Mouse (Mus musculus) left cerebral cortex, postnatal 14 days (tissue): ENCODE measurements at regions not wholly inside any gene's neighbourhood (a gene's known extent, or its start where the extent isn't known, plus 50 kb on each side); places are given as distances from the start of the nearest gene placed in this dataset.

ENCODE experiments used
- DNase-seq, 2 experiments: peaks; one replicate each; pipeline ENCODE4 v3.0.0; 2021 to 2022; ENCODE audit warnings: low spot score in 2 of 2, mixed read lengths in 1 of 2
- intact Hi-C: fragments of 180-260 bp; cut with DNase I; formaldehyde crosslinking; loops from one replicate; pipeline ENCODE4 v1.15.1; 2025

DNA sequence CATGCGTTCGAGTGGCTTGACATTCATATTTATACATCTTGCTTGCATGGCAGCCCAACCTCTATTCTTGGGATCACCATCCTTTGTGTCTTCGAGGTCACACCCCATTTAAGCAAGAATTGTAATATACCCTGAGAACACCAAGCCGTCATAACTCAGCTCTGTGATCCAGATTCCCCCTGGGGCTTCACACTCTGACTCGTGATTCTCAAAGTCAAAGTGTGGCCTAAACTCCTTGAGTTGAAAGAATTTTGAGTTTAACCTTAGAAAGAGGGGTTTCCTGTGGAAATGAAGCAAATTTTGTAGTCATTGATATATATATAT, 120.4 kb downstream of the Zbtb18 start:
- no peak for DNase-seq
- intact Hi-C loops, result no loop called here

DNA sequence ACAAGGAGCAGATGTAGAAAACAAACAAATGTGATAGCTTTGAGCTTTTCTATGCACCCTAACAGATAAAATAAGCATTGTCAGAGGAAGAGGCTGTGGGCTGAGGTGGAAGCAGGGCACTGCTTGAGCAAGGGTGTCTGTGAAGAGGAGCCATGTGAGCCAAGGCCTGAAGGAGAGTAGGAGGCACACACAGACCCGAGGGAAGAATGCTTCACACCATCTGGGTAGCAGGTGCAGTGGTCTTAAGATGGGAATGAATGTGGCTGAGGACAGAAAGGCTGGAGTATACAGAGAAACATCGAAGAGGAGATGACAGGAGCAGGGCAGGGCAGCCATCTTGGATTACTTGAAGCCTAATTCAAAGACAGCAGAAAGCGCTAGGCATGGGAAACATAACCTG, 123.5 kb downstream of the Zbtb18 start:
- no peak for DNase-seq
- intact Hi-C loops, result no loop called here

DNA sequence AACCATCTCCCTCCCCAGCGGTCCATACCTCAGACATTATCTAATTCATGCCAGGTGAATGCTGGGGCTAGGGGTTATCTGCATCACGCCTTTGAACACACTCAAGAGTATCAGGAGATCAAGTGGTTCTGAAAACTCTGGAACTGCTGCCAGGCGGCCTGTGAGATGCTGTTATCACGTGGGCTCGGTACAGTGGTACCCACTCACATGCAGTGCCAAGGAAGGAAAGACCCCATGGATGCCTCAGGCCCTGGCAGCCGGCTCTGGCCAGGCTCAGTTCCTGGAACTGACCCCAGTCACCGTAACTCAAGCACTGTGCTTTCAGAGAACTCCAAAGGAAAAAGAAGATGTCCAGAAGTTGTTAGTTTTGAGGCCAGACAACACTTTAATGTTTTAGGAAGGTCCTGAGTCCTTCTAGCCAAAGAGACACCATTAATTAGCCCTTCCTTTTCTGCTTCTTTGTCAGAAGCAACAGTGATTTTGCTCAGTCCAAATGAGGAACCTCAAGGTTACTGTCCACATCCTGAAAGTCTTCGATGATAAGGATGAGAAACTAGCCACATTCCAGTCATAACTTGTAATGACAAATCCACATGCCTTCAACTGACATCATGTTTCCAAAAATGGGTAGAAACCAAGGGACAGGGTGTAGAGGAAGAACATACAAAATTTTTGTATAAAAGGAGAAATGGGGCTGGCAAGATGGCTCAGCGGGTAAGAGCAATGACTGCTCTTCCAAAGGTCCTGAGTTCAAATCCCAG, 126.1 kb downstream of the Zbtb18 start:
- intact Hi-C loops, result no loop called here

DNA sequence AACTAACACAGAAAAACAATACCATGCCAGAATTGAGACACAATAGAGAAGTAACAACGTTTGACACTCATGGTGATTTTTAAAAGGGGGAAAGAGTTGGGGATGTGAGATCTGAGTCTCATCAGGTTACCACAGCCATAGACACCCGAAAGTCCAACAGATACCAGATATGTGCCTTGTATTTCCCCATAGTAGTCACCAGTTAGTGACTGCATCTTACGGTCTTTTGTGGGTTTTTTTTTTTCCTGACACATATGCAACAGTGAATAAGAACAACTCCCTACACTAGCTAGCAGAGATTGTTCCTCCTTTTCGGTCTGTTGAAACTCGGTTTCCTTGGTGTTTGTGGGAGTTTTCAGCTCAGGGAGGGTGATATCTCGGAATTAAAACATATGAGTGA, 127.4 kb downstream of the Zbtb18 start:
- intact Hi-C loops, result no loop called here
- no peak for DNase-seq

More for the DNA sequence above, 126.1 kb downstream of the Zbtb18 start:
- no peak for DNase-seq

DNA sequence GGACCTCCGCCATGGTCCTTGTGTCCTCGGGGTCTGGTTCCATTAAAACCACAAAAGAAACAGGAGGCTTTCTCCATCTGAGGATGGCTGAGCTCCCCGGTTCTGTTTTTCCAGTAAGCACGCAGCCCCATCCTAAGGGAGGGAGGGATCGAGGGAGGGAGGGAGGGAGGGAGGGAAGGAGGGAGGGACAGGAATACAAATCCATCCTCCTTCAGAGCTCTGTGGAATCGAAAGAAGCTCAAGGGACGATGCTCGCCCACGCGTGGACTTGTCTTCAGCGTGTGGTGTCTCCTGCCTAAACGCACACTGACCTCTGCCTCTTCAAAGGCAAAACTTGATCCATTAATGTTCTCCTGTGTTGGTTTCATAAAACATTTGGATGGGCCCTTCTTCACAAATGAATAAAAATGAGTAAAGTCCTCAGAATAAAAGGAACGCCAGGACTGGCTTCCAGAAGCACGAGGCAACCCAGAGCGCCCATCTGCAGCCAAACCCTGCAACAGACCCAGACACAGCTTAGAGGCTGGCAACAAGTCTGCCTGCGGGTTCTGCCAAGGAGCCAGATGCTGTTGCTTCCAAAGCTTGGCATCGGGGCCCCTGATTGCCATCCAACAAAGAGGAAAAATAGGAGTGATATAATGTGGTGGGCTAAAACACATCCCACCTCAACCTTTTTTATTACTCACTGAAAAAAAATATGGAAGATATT, 131.0 kb downstream of the Zbtb18 start:
- intact Hi-C loops, result loop anchor here (2.0 to 5.0 kb wide), 3 partner anchors 116 to 590 kb away; partner anchors contain the start of gene Zbtb18
- peak; percentile 70 to 84 for DNase-seq

DNA sequence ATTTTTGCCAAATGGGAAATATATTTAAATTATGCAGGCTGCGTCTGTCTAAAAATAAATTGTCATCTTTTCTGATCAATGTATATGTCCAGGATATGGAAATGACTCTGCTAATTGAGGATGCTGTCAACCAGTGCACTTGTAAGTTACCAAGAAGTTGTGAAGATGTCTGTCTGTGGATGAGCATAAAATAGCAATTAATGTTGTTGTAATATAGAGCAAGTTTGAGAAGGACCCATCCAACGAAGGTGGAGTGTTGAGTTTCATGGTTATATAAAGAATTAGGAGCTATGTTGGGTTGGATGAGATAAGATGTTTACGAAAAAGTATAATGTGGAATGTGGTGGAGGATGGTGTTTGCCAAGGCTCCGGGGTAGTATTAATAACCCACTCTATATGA, 131.6 kb downstream of the Zbtb18 start:
- intact Hi-C loops, result loop anchor here (2.0 to 5.0 kb wide), 3 partner anchors 116 to 591 kb away; partner anchors contain the start of gene Zbtb18
- DNase-seq, result no peak

DNA sequence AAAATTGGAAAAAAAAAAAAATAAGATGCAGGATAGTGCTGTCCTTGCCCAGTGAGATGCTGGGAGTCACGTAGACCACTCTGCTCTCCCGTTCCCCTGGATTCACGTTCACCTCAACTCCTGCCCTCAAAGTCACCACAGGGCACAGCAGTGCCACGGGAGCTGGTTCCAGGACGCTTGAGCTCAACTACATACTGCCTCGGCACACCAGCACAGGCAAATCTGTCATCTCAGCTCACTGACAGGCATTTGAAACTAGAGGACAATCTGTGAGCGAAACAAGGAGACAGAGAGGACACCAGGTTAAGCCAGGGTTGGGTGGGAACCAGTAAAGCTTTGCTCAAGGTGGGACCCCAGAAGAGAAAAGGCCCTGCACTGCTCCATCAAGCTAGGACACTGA, 132.2 kb downstream of the Zbtb18 start:
- intact Hi-C loops, result loop anchor here (5.0 kb wide), 2 partner anchors 117 to 132 kb away; partner anchors contain the start of gene Zbtb18
- DNase-seq, result no peak

DNA sequence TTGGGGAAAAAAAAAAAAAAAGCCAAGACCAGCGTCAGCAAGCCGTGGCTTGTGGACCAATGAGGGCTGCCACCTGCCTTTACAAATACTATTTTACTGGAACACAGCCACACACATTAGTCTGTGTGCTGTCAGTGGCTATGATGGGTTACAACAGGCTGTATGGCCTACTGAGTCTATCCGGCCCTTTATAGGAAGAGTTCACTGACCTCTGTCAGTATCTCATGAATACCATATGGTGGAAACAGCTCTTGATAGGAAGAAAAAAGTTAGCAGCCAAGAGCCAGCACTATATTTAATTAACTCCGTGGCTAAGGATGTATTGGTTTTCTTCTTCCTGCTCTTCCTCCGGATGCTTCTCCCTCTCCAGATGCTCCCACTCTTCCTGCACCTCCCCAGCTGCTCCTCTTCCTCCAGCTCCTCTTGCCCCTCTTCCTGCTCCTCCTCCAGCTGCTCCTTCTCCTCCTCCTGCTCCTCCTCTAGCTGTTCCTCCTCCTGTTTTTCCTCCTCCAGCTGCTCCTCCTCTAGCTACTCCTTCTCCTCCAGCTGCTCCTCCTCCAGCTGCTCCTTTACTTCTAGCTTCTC, 142.2 kb downstream of the Zbtb18 start:
- intact Hi-C loops, result no loop called here

DNA sequence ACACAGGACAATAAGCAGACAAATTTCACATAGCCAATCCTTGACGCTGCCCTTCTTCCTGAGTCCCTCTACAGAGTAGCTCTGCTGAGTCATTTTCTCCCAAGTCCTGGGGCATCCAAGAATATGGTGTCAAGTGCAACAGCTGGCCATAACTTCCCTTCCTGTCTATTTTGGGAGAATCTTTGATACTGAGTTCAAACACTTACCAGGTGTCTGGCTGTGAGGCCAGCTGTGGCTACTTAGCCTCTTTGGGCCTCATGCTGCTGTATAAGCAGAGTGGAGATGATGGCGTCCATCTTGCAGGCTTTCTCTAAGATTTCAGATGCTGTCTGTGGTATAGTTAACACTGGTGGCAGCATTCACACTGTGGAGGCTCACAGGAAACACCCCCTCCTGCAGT, 143.2 kb downstream of the Zbtb18 start:
- intact Hi-C loops, result no loop called here
- no peak for DNase-seq

More for the DNA sequence above, 142.2 kb downstream of the Zbtb18 start:
- no peak for DNase-seq

DNA sequence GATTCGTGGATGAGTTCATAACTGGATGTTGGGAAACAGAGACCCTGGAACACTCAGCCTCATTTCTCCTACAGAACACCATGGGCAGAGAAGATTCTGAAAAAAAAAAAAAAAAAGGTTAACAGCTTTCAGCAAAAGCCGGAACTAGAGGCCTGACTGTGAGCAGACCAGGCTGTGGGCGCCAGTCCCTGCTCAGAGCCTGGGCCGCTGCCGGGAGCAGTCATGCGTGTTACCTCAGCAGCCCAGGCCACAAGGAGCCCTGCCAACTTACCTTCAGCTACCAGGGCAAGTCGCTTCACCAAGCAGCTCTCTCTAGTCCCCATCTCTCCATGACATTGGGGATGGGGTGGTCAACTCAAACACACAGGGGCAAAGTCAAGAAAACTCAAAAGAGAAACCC, 140.6 kb upstream of the 1700016C15Rik start:
- intact Hi-C loops, result no loop called here

DNA sequence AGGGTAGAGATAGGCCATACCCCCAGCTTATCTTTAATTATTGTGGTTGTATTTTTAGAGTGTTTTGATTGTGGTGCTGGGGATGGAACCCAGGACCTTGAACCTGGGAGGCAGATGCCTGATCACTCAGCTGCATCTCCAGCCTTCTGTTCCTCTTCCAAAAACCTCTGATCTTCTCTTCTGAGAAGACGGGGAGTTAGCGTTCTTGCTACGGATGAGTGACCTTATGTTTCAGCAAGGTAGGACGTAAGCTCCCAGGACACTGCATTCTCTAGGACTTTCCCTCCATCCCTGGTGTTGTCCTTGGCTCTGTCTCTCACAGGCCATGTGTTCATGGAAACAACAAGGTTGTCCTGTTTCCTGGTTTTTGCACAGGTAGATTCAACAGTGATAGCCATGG, 140.0 kb upstream of the 1700016C15Rik start:
- no peak for DNase-seq
- intact Hi-C loops, result no loop called here

More for the DNA sequence above, 140.6 kb upstream of the 1700016C15Rik start:
- DNase-seq, result no peak

DNA sequence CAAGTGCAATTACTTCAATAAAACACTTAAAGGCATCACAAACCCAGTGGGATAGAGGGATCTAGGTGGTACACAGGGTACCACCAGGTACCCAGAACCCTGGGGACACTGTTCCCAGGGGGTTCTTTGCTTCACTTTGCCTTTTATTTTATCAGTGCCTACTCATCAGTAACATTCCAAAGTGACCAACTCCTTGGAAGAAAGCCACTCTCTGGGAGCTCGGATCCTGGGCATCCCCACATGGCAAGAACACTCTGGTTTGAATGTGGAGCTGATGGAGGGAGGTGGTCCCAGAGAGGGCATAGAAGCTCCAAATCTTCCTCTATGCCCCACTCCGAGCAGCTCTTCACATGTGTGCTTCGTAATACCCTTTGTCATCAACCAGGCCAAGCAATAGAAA, 137.9 kb upstream of the 1700016C15Rik start:
- intact Hi-C loops, result no loop called here
- DNase-seq, result no peak

DNA sequence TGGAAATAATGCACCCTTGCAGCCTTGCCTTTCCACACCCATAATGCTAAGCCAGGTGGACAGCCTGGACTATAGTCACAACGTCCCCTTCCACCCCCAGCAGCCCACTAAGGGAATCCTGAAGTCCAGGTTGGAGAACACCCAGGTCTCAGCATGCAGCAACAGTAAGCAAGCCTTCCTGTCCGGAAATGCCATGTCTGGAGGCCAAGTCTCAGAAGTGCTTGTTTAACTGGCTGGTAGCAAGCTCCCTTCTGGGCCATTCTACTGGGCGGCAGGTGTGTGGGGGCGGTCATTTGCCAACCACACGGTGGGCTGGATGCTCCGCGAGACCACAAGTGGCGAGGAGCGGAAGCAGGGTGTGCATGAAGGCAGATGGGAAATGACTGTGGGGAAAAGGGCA, 137.3 kb upstream of the 1700016C15Rik start:
- intact Hi-C loops, result no loop called here
- DNase-seq, result no peak

DNA sequence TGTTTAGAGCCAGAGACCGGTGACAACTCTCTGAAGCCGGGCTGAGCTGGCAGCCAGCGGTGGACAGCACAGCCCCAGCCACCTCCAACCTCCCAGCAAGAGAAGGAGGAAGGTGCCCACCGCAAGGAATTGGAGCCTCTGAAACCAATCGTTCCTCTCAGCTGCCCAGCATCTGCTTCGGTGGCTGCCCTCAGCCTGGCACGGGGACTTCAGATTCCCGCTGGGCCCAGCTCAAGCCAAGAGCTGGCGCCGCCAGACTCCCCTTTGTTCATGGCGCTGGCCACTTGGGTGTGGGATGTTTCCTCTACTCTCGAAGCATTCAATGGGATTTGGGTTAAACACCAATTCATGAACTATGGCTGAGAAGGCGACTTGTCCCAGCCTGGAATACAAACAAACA, 135.3 kb upstream of the 1700016C15Rik start:
- DNase-seq, result no peak
- intact Hi-C loops, result no loop called here

DNA sequence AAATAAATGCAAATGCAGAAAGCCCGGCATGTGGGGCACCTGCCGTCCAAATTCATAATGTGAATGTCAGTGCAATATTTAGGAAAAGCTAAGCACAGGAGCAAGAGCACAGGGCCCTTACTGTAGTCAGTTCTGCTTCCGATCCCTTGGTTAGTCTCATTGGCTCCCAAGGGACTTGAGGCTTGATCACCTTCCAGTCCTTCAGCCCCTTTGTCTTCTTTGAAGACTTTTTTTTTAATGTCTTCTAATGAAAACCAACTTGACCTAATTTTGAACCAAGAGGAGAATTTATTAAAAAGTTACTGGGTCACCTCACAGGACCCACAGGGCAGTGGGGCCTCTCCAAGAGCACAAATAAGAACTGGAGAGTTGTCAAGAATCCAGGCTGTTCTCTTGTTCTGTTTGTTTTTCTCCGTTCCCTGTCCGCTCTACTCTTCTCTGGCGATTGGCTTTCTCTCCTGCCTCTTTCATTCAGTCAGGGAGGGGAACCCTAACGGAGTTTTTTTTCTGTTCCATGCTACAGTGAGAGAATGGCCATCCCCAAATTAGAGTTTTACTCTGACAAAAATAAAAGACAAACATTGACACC, 134.2 kb upstream of the 1700016C15Rik start:
- intact Hi-C loops, result no loop called here
- DNase-seq, result no peak

DNA sequence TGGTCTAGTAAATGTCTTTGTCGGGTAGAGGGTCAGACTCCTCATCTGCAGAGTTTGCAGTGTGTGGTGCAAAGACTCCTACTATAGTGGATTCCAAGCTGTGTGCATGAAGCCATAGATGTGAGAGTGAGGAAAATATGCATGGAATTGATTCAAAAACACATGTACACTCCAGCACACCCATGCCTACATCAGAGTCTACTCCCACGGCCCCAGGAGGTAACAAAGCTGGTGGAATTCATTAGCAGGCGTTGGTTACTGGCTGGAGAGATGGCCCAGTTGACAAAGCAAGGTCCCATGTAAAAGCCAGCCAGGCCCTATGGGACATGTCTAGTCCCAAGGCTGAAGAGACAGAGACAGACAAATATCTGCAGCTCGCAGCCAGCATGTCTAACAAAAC, 132.6 kb upstream of the 1700016C15Rik start:
- no peak for DNase-seq
- intact Hi-C loops, result no loop called here

DNA sequence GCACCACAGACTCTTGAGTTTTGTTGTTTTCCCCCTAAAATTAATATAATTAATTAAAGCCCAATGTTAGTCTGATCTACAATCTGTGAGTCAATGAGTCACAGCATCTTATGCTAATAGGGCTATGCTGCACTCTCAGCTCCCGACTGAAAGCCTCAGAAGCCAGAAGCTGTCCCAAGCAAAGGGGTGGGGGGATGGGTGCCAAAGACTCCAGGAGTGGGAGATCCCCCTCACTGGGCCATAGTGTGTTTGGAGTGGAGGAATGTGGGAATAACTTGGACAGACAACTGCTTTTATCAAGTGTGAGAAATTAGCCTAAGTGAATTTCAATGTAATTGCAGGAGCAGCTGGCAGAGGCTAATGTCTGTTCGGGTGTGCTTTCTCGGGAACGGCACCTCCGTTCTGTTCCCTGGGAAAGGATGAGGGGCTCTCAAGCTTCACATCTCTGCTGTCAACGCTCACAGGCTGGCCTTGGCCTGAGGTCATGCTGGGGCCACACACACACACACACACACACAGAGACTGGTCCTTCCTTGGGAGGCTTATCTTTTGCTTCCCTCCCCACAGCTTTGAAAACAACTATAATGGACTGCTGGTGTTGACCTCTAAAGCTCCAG, 124.2 kb upstream of the 1700016C15Rik start:
- intact Hi-C loops, result no loop called here
- no peak for DNase-seq

DNA sequence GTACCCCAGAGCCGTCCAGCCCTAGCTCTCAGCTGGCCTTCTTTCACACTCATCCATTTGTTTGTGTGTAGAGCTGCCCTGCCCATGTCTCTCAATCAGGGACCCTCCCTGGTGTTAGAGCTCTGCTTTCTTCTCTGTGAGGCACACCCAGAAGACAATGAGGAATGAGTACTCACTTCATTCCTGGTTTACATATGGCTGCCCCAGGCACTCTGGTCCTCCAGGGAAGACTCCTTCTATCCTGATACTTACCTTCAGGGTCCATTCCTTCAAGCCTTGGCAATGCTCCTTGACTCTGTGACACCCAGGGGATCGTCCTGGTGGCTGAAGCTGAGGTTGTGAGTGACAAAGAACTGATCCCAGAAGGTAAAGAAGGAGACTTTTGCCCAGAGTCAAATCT, 122.0 kb upstream of the 1700016C15Rik start:
- intact Hi-C loops, result no loop called here
- no peak for DNase-seq

DNA sequence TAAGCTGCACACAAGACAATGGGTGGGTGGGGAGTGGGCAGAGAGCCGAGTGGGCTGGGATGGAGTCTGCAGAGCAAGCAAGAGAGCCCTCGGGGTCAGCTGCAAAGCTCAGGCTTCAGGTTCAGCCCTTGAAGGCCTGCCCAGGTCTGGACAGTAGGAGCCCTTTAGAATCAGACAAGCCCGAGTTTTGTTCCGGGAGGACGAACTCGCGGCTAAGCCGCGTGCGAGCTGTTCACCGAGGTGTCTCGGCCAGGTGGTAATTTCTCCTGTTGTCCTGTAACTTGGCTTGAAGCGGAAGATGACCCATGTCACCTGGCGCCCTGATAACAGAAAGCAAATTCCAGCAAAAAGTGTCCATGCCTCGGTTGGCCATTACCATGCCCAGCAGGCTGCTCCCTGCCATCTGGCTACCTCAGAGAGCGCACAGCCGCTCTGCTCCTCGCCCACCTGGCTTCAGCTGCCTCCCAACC, 121.0 kb upstream of the 1700016C15Rik start:
- intact Hi-C loops, result no loop called here
- no peak for DNase-seq

DNA sequence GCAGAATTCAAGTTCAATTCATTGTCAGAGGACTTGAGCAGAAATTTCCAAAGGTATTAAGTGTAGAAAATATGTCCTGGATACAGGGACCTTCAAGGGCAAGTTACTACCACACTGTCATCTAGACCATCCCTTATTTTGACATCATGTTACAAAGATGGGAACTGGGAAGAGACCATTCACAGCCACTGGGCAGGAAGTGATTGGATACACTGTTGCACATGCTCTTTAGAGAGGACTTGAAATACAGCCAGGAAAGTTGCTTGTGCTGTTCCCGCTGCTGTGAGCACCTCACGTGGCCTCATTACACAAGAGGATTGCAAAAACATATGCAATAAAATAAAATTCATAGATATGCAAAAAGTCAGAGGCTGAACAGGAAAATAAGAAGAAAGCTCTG, 120.4 kb upstream of the 1700016C15Rik start:
- DNase-seq, result no peak
- intact Hi-C loops, result no loop called here
